Mouse (Mus musculus) MEL (cell line): ENCODE measurements around the gene Pld5.

ENCODE experiments used
- CTCF ChIP-seq, 3 experiments: IDR thresholded peaks in 2 of 3; conservative IDR thresholded peaks in 1 of 3; 2 replicates each; pipeline ENCODE4 v1.5.1; 2011 to 2012; ENCODE audit warnings: low read length in 3 of 3, low read depth in 2 of 3, mild to moderate bottlenecking in 2 of 3, improper control_type of control experiment in 1 of 3, inconsistent platforms in 1 of 3, mixed read lengths in 1 of 3, moderate library complexity in 1 of 3; ENCODE audit not compliant: control insufficient read depth in 1 of 3, insufficient read depth in 1 of 3, poor library complexity in 1 of 3, severe bottlenecking in 1 of 3
- ELF1 ChIP-seq: IDR thresholded peaks from 2 replicates; pipeline ENCODE4 v1.6.1; 2014; ENCODE audit warnings: low read depth, mild to moderate bottlenecking, inconsistent platforms, low read length, improper control_type of control experiment, moderate library complexity
- EP300 ChIP-seq, 2 experiments: IDR thresholded peaks; 2 replicates each; pipeline ENCODE4 v1.6.1; 2011; ENCODE audit warnings: improper control_type of control experiment in 2 of 2, low read length in 2 of 2, low read depth in 1 of 2, mild to moderate bottlenecking in 1 of 2
- ETS1 ChIP-seq: IDR thresholded peaks from 2 replicates; pipeline ENCODE4 v1.6.1; 2012; ENCODE audit warnings: low read depth, mild to moderate bottlenecking, inconsistent platforms, low read length, improper control_type of control experiment, moderate library complexity
- MAX ChIP-seq: IDR thresholded peaks from 2 replicates; pipeline ENCODE4 v1.6.1; 2011; ENCODE audit warnings: low read length, improper control_type of control experiment
- MAZ ChIP-seq: IDR thresholded peaks from 2 replicates; pipeline ENCODE4 v1.6.1; 2012; ENCODE audit warnings: low read depth, mild to moderate bottlenecking, inconsistent platforms, low read length, improper control_type of control experiment
- MXI1 ChIP-seq: IDR thresholded peaks from 2 replicates; pipeline ENCODE4 v1.6.1; 2011; ENCODE audit warnings: mild to moderate bottlenecking, low read depth, low read length, improper control_type of control experiment
- MYC ChIP-seq: IDR thresholded peaks from 2 replicates; pipeline ENCODE4 v1.6.1; 2011; ENCODE audit warnings: low read depth, mild to moderate bottlenecking, low read length, improper control_type of control experiment, moderate library complexity
- POLR2A ChIP-seq, 2 experiments: IDR thresholded peaks; 2 replicates each; pipeline ENCODE4 v1.6.1; 2011 to 2012; ENCODE audit warnings: low read length in 2 of 2, mild to moderate bottlenecking in 2 of 2, control low read depth in 1 of 2, improper control_type of control experiment in 1 of 2, low read depth in 1 of 2, moderate library complexity in 1 of 2; ENCODE audit not compliant: control insufficient read depth in 1 of 2, insufficient read depth in 1 of 2, poor library complexity in 1 of 2
- USF1 ChIP-seq: IDR thresholded peaks from 2 replicates; pipeline ENCODE4 v1.6.1; 2014; ENCODE audit warnings: low read depth, mild to moderate bottlenecking, inconsistent platforms, low read length, improper control_type of control experiment, moderate library complexity
- ZMIZ1 ChIP-seq: IDR thresholded peaks from 2 replicates; pipeline ENCODE4 v1.6.1; 2012; ENCODE audit warnings: low read depth, mild to moderate bottlenecking, inconsistent platforms, low read length, improper control_type of control experiment, moderate library complexity
- ZNF384 ChIP-seq: IDR thresholded peaks from 2 replicates; pipeline ENCODE4 v1.6.1; 2012; ENCODE audit warnings: low read depth, mild to moderate bottlenecking, inconsistent platforms, low read length, improper control_type of control experiment

DNA sequence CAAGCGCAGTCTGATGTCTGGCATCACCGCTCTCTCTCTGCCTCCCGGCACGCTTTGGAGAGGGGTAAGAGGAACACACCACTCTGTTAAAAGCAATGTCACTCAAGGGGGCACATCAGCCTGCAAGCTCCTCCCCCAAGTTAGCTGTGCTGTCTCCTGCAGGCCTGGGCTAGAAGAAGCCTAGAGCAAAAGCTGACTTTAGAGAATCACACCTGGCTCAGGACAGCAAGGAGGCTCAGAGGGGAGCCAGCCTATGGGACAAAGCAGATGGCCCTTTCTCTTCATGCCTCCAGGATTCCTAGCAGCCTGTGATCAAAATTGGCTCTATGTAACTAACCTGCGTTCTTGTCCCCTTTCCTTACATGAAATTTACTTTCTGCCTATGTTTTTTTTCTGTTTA lies 107.3 kb downstream of the Pld5 start:
- no peak for TF ChIP-seq ZNF384
- TF ChIP-seq CTCF (IDR thresholded peaks at IDR 0.05 in 2 of 3, conservative IDR thresholded peaks at IDR 0.05 in 1 of 3; ENCODE audit: control insufficient read depth in 1 of 3, insufficient read depth in 1 of 3, low read depth in 2 of 3, low read length in 3 of 3, poor library complexity in 1 of 3, severe bottlenecking in 1 of 3), result no peak
- TF ChIP-seq MAZ, result no peak
- no peak for TF ChIP-seq POLR2A (IDR thresholded peaks at IDR 0.05; ENCODE audit: control insufficient read depth in 1 of 2, insufficient read depth in 1 of 2, low read depth in 1 of 2, low read length in 2 of 2, poor library complexity in 1 of 2)
- TF ChIP-seq ZMIZ1, result no peak
- no peak for TF ChIP-seq MAX
- TF ChIP-seq ETS1, result no peak
- no peak for TF ChIP-seq EP300 (IDR thresholded peaks at IDR 0.05; ENCODE audit: low read depth in 1 of 2, low read length in 2 of 2)
- TF ChIP-seq ELF1, result no peak
- TF ChIP-seq MXI1, result no peak
- TF ChIP-seq USF1, result no peak
- no peak for TF ChIP-seq MYC
